Mouse (Mus musculus): ENCODE results near the gene Usp2.

The Usp2 gene

GRCm38 (mm10) chr9:44075996-44076763, 9.4 kb downstream of the Usp2 start:
- no peak for DNase-seq (ENCODE audit: low spot score)

DNA sequence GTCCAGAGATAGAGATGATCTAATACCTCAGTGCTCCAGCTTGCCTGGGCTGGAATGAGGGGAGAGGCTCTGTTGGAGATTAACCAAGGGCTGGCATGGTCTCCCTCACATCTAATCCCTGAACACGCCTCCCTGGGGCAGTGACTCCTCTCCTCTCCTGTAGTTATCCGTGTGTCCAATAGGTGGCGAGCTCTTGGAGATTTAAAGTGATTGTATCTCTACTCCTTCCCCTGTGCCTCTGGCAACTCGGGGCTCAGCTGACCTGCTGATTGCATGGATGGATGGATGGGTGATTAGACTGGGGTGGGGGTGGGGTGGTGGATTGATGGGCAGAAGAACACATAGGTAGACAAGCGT, 9.9 kb downstream of the Usp2 start:
- no peak for DNase-seq (ENCODE audit: low spot score)

GRCm38 (mm10) chr9:44077266-44077910, 10.6 kb downstream of the Usp2 start:
- DNase-seq (ENCODE audit: low spot score): no peak

GRCm38 (mm10) chr9:44078136-44078797, 11.4 kb downstream of the Usp2 start:
- DNase-seq (ENCODE audit: low spot score): no peak

DNA sequence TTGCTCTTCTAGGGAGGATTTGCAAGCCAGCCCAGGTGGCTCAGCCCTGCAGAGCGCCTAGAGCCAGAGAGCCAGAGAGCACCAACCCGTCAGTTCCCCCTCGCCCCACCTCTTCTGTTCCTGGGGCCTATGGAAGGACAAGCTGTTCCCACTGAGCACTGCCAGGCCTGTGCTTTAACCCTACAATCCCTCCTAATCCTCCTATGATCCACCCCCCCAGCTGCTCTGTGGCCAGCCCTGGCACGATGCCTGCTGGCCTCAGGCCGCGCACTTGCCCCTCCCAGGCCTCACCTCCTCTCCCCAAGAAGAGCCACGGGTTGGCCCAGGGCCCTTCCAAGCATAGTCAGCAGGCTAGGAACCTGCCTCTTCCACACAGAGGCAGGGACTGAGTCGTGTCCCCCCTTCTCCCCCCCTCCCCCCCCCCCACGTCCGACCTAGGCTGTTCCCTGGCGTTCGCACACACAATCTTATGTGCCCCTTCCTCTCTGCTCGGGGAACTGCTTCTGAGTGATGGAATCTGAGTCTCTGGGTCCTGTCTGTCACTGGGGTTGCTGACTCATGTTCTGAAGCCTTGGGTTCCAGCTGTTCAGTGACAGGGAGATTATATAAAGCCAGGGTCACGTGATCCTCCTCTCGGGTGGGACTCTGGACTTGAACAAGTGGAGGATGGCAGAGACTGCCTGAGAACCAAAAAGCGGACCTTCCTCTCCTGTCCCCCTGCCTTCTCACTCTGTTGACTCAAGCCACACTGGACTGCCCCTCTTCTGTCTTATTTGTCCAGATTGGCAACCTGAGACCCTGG, 12.3 kb downstream of the Usp2 start:
- DNase-seq (ENCODE audit: low spot score): peak; percentile 88

- no peak for DNase-seq (ENCODE audit: low spot score)
These were observed 13.4 kb downstream of the Usp2 start for GRCm38 (mm10) chr9:44079997-44080780.

GRCm38 (mm10) chr9:44080953-44081352, 14.1 kb downstream of the Usp2 start:
- no peak for DNase-seq (ENCODE audit: low spot score)

DNA sequence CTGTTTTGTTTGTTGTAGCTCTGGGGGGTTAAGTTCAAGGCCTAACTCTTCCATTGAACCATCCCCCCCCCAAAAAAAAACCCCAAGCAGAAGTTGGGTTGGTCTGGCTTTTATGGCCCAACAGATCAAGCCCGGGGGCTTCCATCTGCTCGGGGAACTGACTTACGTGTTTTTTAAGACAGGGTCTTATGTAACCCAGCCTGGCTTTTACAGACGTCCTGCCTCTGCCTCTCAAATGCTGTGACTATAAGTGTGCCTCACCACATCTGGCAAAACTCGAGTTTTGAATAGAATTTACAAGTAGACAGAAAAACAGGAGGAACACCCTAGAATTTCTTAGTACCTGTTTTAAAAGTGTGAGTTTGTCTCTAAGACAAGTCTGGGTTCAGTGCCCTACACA, 14.8 kb downstream of the Usp2 start:
- no peak for DNase-seq (ENCODE audit: low spot score)

- DNase-seq (ENCODE audit: low spot score): no peak
These were observed 15.4 kb downstream of the Usp2 start for GRCm38 (mm10) chr9:44082266-44082665.

GRCm38 (mm10) chr9:44083392-44084121, 16.7 kb downstream of the Usp2 start:
- DNase-seq (ENCODE audit: low spot score): no peak

- no peak for DNase-seq (ENCODE audit: low spot score)
These were observed 17.4 kb downstream of the Usp2 start for GRCm38 (mm10) chr9:44084236-44084635.

GRCm38 (mm10) chr9:44084659-44085229, 17.9 kb downstream of the Usp2 start:
- peak; percentile 91 for DNase-seq (ENCODE audit: low spot score)

DNA sequence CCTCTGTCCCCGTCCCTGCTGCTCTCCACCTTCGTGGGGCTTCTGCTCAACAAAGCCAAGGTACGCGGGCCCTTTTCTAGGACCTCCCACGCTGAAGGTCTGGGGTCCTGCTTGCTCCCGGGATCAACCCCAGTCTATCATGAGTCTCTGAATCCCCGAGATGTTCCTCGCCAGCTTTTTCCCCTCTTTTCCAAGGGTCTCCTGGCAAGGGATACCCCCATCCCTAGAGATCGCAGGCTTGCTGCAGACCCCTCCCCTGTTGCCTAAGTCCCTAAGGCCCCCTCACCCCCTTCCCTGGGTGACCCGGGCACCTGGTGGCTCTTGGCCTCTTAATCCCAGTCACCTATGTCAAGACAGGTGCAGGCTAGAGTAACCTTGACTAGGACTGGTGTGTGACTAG, 18.5 kb downstream of the Usp2 start:
- no peak for DNase-seq (ENCODE audit: low spot score)

DNA sequence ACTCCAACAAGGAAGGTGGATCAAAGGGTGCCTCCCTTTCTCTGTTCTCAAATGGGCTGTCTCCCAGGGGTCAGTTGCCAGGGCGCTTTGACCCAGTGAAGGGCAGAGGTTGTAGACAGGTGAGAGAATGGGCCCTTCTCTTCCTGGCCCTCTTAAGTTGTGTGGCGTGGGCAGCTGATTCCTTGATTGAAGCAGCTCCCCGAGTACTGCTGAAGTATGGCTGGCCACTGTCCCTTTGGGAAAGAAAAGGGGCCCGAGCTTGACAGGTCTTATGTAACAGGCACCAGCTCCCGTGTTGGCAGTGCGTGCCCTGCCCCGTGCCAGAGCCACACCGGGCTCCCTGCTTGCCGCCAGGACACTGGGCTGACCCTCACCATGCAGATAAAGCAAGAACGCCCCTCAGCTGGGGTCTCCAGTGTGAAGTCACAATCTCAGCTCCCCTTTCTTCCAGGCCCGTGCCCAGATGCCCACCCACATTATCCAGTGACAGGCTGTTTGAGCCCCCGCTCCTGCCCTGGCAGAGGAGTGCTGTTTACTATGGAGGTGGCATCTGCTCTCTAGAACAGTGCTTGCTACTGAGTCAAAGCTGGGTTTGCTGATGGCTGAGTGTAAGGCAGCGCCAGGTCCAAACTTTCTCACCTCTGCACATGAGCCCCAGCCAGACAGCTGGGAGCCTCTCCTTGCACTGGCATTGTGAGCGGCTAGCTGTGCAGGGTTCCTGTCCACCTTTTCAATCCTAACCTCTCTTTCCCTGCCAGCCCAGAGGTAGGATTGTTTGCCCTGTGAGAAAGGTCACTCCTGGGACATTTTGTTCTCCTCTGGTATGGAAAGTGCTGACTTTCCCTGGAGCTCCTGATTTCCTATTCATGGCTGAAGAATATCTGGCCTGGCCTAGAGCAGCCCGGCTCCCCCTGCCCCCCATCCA, 19.2 kb downstream of the Usp2 start:
- no peak for DNase-seq (ENCODE audit: low spot score)

- DNase-seq (ENCODE audit: low spot score): no peak
These were observed 20.1 kb downstream of the Usp2 start for GRCm38 (mm10) chr9:44086960-44087359.

DNA sequence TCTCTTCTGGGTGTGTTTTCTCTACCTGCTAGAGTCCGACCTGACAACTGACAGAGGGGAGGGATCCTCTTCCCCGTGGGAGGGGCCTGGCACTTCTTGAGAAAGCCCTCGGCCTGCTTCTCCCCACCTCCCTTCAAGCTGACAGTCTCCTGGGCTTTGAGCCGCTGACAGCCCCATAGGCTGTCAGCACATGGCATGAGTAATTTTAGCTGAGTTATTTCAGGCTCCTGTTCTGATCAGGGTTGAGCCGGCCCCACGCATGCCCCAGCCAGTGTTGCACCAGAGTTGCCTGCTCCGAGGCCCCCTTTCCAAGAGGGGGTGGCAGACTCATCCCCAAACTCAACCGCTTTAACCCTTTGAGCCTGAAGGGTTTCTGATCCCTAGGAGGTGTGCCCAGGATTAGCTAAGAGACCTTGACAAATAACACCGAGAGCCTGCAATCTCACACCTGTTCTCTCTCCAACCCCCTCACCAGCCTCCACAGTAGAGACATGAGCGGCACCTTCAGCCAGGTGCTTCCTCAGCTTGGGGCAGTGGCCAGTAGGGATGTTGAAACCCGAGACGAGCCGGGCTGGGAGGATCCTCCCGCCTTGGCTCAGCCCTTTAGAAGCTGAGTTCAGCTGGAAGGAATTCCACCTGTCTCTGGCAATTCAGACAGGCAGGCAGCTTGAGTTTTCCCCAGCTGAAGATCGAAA, 21.1 kb downstream of the Usp2 start:
- DNase-seq (ENCODE audit: low spot score): no peak

DNA sequence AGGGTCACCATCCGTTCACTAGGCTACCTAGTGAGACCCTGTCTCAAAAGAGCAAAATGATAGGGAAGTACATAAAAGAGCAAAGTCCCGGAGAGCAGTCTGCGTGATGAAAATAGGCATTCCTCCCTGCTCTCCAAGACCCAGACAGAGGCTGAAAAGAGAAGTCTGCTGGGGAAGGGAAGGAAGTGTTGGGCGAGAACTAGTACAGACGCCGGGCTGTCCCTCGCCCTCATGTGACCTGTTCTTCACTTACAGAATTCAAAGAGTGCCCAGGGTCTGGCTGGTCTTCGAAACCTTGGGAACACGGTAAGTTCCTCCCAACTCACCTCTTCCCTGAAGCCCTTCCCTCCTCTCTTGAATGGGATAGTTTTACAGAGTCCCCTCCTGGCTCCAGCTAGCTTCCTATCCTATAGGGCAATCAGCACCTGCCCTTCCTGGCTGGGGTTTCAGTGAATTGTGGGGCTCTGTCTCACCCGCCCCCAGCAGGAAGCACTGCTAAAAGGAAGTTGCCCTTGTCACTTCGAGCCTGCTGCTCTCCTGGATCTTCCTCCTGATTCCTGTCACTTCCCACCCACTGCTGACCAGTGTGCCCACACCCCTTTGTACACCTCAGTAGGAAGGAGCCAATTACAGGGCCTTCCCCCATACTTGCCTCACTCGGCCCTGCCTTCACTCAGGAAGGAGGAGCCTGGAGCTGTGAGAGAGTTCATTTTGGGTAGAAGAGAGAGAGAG, 22.2 kb downstream of the Usp2 start:
- DNase-seq (ENCODE audit: low spot score): no peak
